Mouse (Mus musculus) MEL (cell line): ENCODE data around the gene Aamp. TPM values are rescaled to one million over a fixed set of nuclear protein-coding genes. Genes with fewer than 3 reads are reported as not detected.

Experiments used
- DNase-seq: peaks from one replicate; pipeline ENCODE4 v3.0.0; 2011; ENCODE audit warnings: low read depth, low spot score
- H3K27ac ChIP-seq: 2 replicates; pipeline ENCODE4 v1.5.1; 2012; ENCODE audit warnings: low read depth, mild to moderate bottlenecking, control low read depth, low read length, moderate library complexity; ENCODE audit not compliant: control insufficient read depth
- H3K27me3 ChIP-seq, 2 experiments: fragments of 150-350 bp in 1 of 2; sonication (generic) in 1 of 2; 2 replicates each; pipeline ENCODE4 v1.6.1; 2012; ENCODE audit warnings: low read length in 2 of 2, mild to moderate bottlenecking in 2 of 2, improper control_type of control experiment in 1 of 2, moderate library complexity in 1 of 2; ENCODE audit not compliant: insufficient read depth in 2 of 2, control insufficient read depth in 1 of 2
- H3K36me3 ChIP-seq, 2 experiments: 2 replicates each; pipeline ENCODE4 v1.6.1; 2012 to 2014; ENCODE audit warnings: low read length in 2 of 2, improper control_type of control experiment in 1 of 2, inconsistent platforms in 1 of 2, mild to moderate bottlenecking in 1 of 2; ENCODE audit not compliant: insufficient read depth in 2 of 2, control insufficient read depth in 1 of 2
- H3K4me1 ChIP-seq, 2 experiments: fragments of 150-350 bp in 1 of 2; sonication (generic) in 1 of 2; 2 replicates each; pipeline ENCODE4 v1.6.1; 2012; ENCODE audit warnings: low read length in 2 of 2, improper control_type of control experiment in 1 of 2, mild to moderate bottlenecking in 1 of 2; ENCODE audit not compliant: insufficient read depth in 2 of 2, control insufficient read depth in 1 of 2
- H3K4me3 ChIP-seq, 2 experiments: fragments of 150-350 bp in 1 of 2; sonication (generic) in 1 of 2; 2 replicates each; pipeline ENCODE4 v1.5.1; 2012; ENCODE audit warnings: low read depth in 2 of 2, low read length in 2 of 2, mild to moderate bottlenecking in 2 of 2, moderate library complexity in 2 of 2, control low read depth in 1 of 2, improper control_type of control experiment in 1 of 2; ENCODE audit not compliant: control insufficient read depth in 1 of 2, insufficient read depth in 1 of 2
- H3K79me2 ChIP-seq: 2 replicates; pipeline ENCODE4 v1.6.1; 2012; ENCODE audit warnings: mild to moderate bottlenecking, low read length, moderate library complexity; ENCODE audit not compliant: control insufficient read depth, poor library complexity, insufficient read depth
- H3K9ac ChIP-seq: 2 replicates; pipeline ENCODE4 v1.6.1; 2012; ENCODE audit warnings: low read depth, mild to moderate bottlenecking, control low read depth, low read length, moderate library complexity; ENCODE audit not compliant: control insufficient read depth, poor library complexity, severe bottlenecking
- H3K9me3 ChIP-seq: fragments of 150-350 bp; sonication (generic); replicated peaks from 2 replicates; pipeline ENCODE4 v1.6.1; 2012; ENCODE audit warnings: mild to moderate bottlenecking, low read length, improper control_type of control experiment, moderate library complexity; ENCODE audit not compliant: insufficient read depth
- BHLHE40 ChIP-seq: IDR thresholded peaks from 2 replicates; pipeline ENCODE4 v1.6.1; 2012; ENCODE audit warnings: low read depth, mild to moderate bottlenecking, inconsistent platforms, low read length, improper control_type of control experiment, borderline replicate concordance
- CHD1 ChIP-seq: IDR thresholded peaks from 2 replicates; pipeline ENCODE4 v1.6.1; 2012; ENCODE audit warnings: low read depth, mild to moderate bottlenecking, inconsistent platforms, low read length, improper control_type of control experiment
- CHD2 ChIP-seq: IDR thresholded peaks from 2 replicates; pipeline ENCODE4 v1.6.1; 2011; ENCODE audit warnings: low read length, improper control_type of control experiment
- EP300 ChIP-seq, 2 experiments: IDR thresholded peaks; 2 replicates each; pipeline ENCODE4 v1.6.1; 2011; ENCODE audit warnings: improper control_type of control experiment in 2 of 2, low read length in 2 of 2, low read depth in 1 of 2, mild to moderate bottlenecking in 1 of 2
- GABPA ChIP-seq: IDR thresholded peaks from 2 replicates; pipeline ENCODE4 v1.6.1; 2012; ENCODE audit warnings: low read depth, mild to moderate bottlenecking, inconsistent platforms, low read length, improper control_type of control experiment, moderate library complexity
- GATA1 ChIP-seq: IDR thresholded peaks from 2 replicates; pipeline ENCODE4 v1.6.1; 2011; ENCODE audit warnings: low read depth, low read length, improper control_type of control experiment
- HCFC1 ChIP-seq: IDR thresholded peaks from 2 replicates; pipeline ENCODE4 v1.6.1; 2012; ENCODE audit warnings: low read depth, mild to moderate bottlenecking, inconsistent platforms, low read length, improper control_type of control experiment, moderate library complexity
- JUND ChIP-seq: IDR thresholded peaks from 2 replicates; pipeline ENCODE4 v1.6.1; 2011; ENCODE audit warnings: low read depth, mild to moderate bottlenecking, improper control_type of control experiment, low read length
- KAT2A ChIP-seq: conservative IDR thresholded peaks from 2 replicates; pipeline ENCODE4 v1.6.1; 2012; ENCODE audit warnings: low read depth, low read length, improper control_type of control experiment, inconsistent platforms
- MAFK ChIP-seq: IDR thresholded peaks from 2 replicates; pipeline ENCODE4 v1.6.1; 2011; ENCODE audit warnings: low read depth, mild to moderate bottlenecking, low read length, improper control_type of control experiment, borderline replicate concordance
- MAX ChIP-seq: IDR thresholded peaks from 2 replicates; pipeline ENCODE4 v1.6.1; 2011; ENCODE audit warnings: low read length, improper control_type of control experiment
- MAZ ChIP-seq: IDR thresholded peaks from 2 replicates; pipeline ENCODE4 v1.6.1; 2012; ENCODE audit warnings: low read depth, mild to moderate bottlenecking, inconsistent platforms, low read length, improper control_type of control experiment
- MEF2A ChIP-seq: IDR thresholded peaks from 2 replicates; pipeline ENCODE4 v1.6.1; 2014; ENCODE audit warnings: low read depth, mild to moderate bottlenecking, inconsistent platforms, low read length, improper control_type of control experiment; ENCODE audit not compliant: poor library complexity, insufficient replicate concordance, severe bottlenecking; ENCODE audit errors: extremely low read depth
- MXI1 ChIP-seq: IDR thresholded peaks from 2 replicates; pipeline ENCODE4 v1.6.1; 2011; ENCODE audit warnings: mild to moderate bottlenecking, low read depth, low read length, improper control_type of control experiment
- MYC ChIP-seq: IDR thresholded peaks from 2 replicates; pipeline ENCODE4 v1.6.1; 2011; ENCODE audit warnings: low read depth, mild to moderate bottlenecking, low read length, improper control_type of control experiment, moderate library complexity
- NELFE ChIP-seq: IDR thresholded peaks from 2 replicates; pipeline ENCODE4 v1.6.1; 2011; ENCODE audit warnings: low read depth, low read length, improper control_type of control experiment
- NRF1 ChIP-seq: IDR thresholded peaks from 2 replicates; pipeline ENCODE4 v1.6.1; 2014; ENCODE audit warnings: low read depth, mild to moderate bottlenecking, inconsistent platforms, low read length, improper control_type of control experiment, moderate library complexity; ENCODE audit not compliant: poor library complexity, insufficient read depth, severe bottlenecking
- POLR2AphosphoS2 ChIP-seq: IDR thresholded peaks from 2 replicates; pipeline ENCODE4 v1.6.1; 2011; ENCODE audit warnings: low read length, improper control_type of control experiment
- POLR2AphosphoS5 ChIP-seq: IDR thresholded peaks from 2 replicates; pipeline ENCODE4 v1.6.1; 2012; ENCODE audit warnings: low read depth, borderline replicate concordance, mild to moderate bottlenecking, inconsistent platforms, low read length, moderate library complexity, mixed read lengths
- RAD21 ChIP-seq: IDR thresholded peaks from 2 replicates; pipeline ENCODE4 v1.6.1; 2011; ENCODE audit warnings: mild to moderate bottlenecking, low read depth, low read length, improper control_type of control experiment
- RCOR1 ChIP-seq: IDR thresholded peaks from 2 replicates; pipeline ENCODE4 v1.6.1; 2012; ENCODE audit warnings: low read depth, mild to moderate bottlenecking, inconsistent platforms, low read length, improper control_type of control experiment
- SMC3 ChIP-seq: IDR thresholded peaks from 2 replicates; pipeline ENCODE4 v1.6.1; 2011; ENCODE audit warnings: low read depth, low read length, improper control_type of control experiment
- TAL1 ChIP-seq: IDR thresholded peaks from 2 replicates; pipeline ENCODE4 v1.6.1; 2012; ENCODE audit warnings: mild to moderate bottlenecking, inconsistent platforms, low read length, moderate library complexity, mixed read lengths
- TBP ChIP-seq: IDR thresholded peaks from 2 replicates; pipeline ENCODE4 v1.8.0; 2011; ENCODE audit warnings: low read depth, low read length, improper control_type of control experiment
- TCF12 ChIP-seq: IDR thresholded peaks from 2 replicates; pipeline ENCODE4 v1.6.1; 2014; ENCODE audit warnings: low read depth, mild to moderate bottlenecking, inconsistent platforms, low read length, improper control_type of control experiment, moderate library complexity
- UBTF ChIP-seq: IDR thresholded peaks from 2 replicates; pipeline ENCODE4 v1.6.1; 2012; ENCODE audit warnings: low read depth, mild to moderate bottlenecking, inconsistent platforms, low read length, improper control_type of control experiment, moderate library complexity, borderline replicate concordance; ENCODE audit not compliant: insufficient read depth
- USF1 ChIP-seq: IDR thresholded peaks from 2 replicates; pipeline ENCODE4 v1.6.1; 2014; ENCODE audit warnings: low read depth, mild to moderate bottlenecking, inconsistent platforms, low read length, improper control_type of control experiment, moderate library complexity
- USF2 ChIP-seq, 2 experiments: IDR thresholded peaks; 2 replicates each; pipeline ENCODE4 v1.6.1; 2011 to 2012; ENCODE audit warnings: improper control_type of control experiment in 2 of 2, low read length in 2 of 2, borderline replicate concordance in 1 of 2, inconsistent platforms in 1 of 2, low read depth in 1 of 2, mild to moderate bottlenecking in 1 of 2; ENCODE audit not compliant: insufficient read depth in 1 of 2
- ZC3H11A ChIP-seq: IDR thresholded peaks from 2 replicates; pipeline ENCODE4 v1.6.1; 2012; ENCODE audit warnings: low read depth, mild to moderate bottlenecking, inconsistent platforms, low read length, improper control_type of control experiment
- ZMIZ1 ChIP-seq: IDR thresholded peaks from 2 replicates; pipeline ENCODE4 v1.6.1; 2012; ENCODE audit warnings: low read depth, mild to moderate bottlenecking, inconsistent platforms, low read length, improper control_type of control experiment, moderate library complexity
- ZNF384 ChIP-seq: IDR thresholded peaks from 2 replicates; pipeline ENCODE4 v1.6.1; 2012; ENCODE audit warnings: low read depth, mild to moderate bottlenecking, inconsistent platforms, low read length, improper control_type of control experiment
- polyA plus RNA-seq, 2 experiments: library from polyadenylated mRNA; stranded (reverse) in 1 of 2; unstranded in 1 of 2; fragments of >175 nt in 1 of 2; fragments of >200 nt in 1 of 2; gene quantifications; 2 replicates each; pipeline versions ENCODE4 v1.2.1 to v1.2.4; 2012; ENCODE audit warnings: low replicate concordance in 2 of 2, low read depth in 1 of 2; ENCODE audit not compliant: insufficient read length in 2 of 2, insufficient read depth in 1 of 2, missing spikeins in 1 of 2
- total RNA-seq: library from RNA; depleted of rRNA; stranded (reverse); fragments of 300-350 nt; gene quantifications from 2 replicates; pipeline ENCODE4 v1.2.3, GENCODE M21; 2012

Aamp gene
- total and polyA plus RNA-seq, 3 experiments, result 108 to 169 TPM; not detected in 1

- peaks cover 77% of the 10 kb centered on the region for H3K79me2 ChIP-seq
- H3K9ac ChIP-seq, result peak overlapping the region; percentile 59
- peak overlapping the region; percentile 27 to 56 for H3K4me3 ChIP-seq
- peaks cover 2 to 48% of the 10 kb centered on the region in 2 experiments for H3K36me3 ChIP-seq
- H3K27me3 ChIP-seq, result no peaks in the 10 kb centered on the region
- H3K9me3 ChIP-seq, result no peaks in the 10 kb centered on the region
- no peak for DNase-seq
- peak overlapping the region; percentile 97 for H3K27ac ChIP-seq
- peaks cover 9 to 26% of the 10 kb centered on the region in 2 experiments for H3K4me1 ChIP-seq
- no peak for TF ChIP-seq CHD1
- 0 out of 2 replicates have a peak, but pooled peaks have one; percentile 6 for TF ChIP-seq TBP
Observed at GRCm38 (mm10) chr1:74239618-74240017, 44.9 kb downstream of the Aamp start.

- Histone ChIP-seq H3K9me3 (no peaks in the 10 kb centered on the region), H3K79me2 (peaks cover 72% of the 10 kb centered on the region), H3K9ac (peak overlapping the region; percentile 59), H3K36me3 (peaks cover 2 to 46% of the 10 kb centered on the region in 2 experiments), H3K4me1 (peaks cover 9 to 26% of the 10 kb centered on the region in 2 experiments), H3K27me3 (no peaks in the 10 kb centered on the region), H3K27ac (peak overlapping the region; percentile 97), H3K4me3 (peak overlapping the region; percentile 27 to 56)
- DNase-seq, result peak; percentile 70
- TF ChIP-seq EP300 (IDR thresholded peaks at IDR 0.05; ENCODE audit: low read depth in 1 of 2, low read length in 2 of 2), result peak; percentile 39 to 47; a peak in 2 of 4 replicates
- TF ChIP-seq POLR2AphosphoS5, result no peak
- peak; percentile 64 for TF ChIP-seq GATA1
- 0 out of 2 replicates have a peak, but pooled peaks have one; percentile 12 for TF ChIP-seq BHLHE40
- TF ChIP-seq MXI1, result peak; percentile 78
- no peak for TF ChIP-seq SMC3
- TF ChIP-seq NELFE, result no peak
- no peak for TF ChIP-seq MEF2A
- TF ChIP-seq RAD21, result no peak
- no peak for TF ChIP-seq JUND
- no peak for TF ChIP-seq USF1
- TF ChIP-seq TAL1, result no peak
- TF ChIP-seq MAZ, result peak; percentile 60; the same call in 1 of the 2 replicates
- no peak for TF ChIP-seq MAX
- TF ChIP-seq POLR2AphosphoS2, result no peak
- no peak for TF ChIP-seq KAT2A
- TF ChIP-seq TCF12, result peak; percentile 56
- peak; percentile 38; the same call in 1 of the 2 replicates for TF ChIP-seq RCOR1
- TF ChIP-seq CHD2, result no peak
- TF ChIP-seq UBTF, result no peak
- TF ChIP-seq USF2 (IDR thresholded peaks at IDR 0.05; ENCODE audit: borderline replicate concordance in 1 of 2, insufficient read depth in 1 of 2, low read depth in 1 of 2, low read length in 2 of 2), result no peak
- TF ChIP-seq ZMIZ1, result peak; percentile 55; the same call in 1 of the 2 replicates
- TF ChIP-seq ZC3H11A, result no peak
- TF ChIP-seq TBP, result 0 out of 2 replicates have a peak, but pooled peaks have one; percentile 33
- no peak for TF ChIP-seq MAFK
- TF ChIP-seq GABPA, result no peak
- peak; percentile 34; the same call in 1 of the 2 replicates for TF ChIP-seq HCFC1
- peak; percentile 69 for TF ChIP-seq ZNF384
- peak; percentile 58; the same call in 1 of the 2 replicates for TF ChIP-seq MYC
- TF ChIP-seq NRF1, result no peak
Observed at GRCm38 (mm10) chr1:74239162-74239561, 45.4 kb downstream of the Aamp start.
